Mouse (Mus musculus) spleen, postnatal 4 days (tissue): ENCODE measurements around the gene H2-M10.3.
"Not testable (repeated sequence)": the region's sequence is repeated elsewhere in the genome, so short reads cannot be mapped to it uniquely, and the experiment has no call there.

Experiments
- DNase-seq, 2 experiments: peaks; one replicate each; pipeline ENCODE4 v3.0.0; 2022; ENCODE audit warnings: low spot score in 2 of 2

H2-M10.3 gene

GRCm38 (mm10) chr17:36368317-36368716 lies at the start of gene H2-M10.3:
Gene H2-M10.3, minus strand, starts transcription at chr17:36368417.
- DNase-seq = not testable (repeated sequence)

GRCm38 (mm10) chr17:36417416-36417815 lies 49.2 kb upstream of the H2-M10.3 start:
- DNase-seq = no peak

GRCm38 (mm10) chr17:36415407-36415806 lies 47.2 kb upstream of the H2-M10.3 start:
- no peak for DNase-seq

GRCm38 (mm10) chr17:36414361-36414760 lies 46.1 kb upstream of the H2-M10.3 start:
- DNase-seq = no peak

GRCm38 (mm10) chr17:36389907-36390306 lies 21.7 kb upstream of the H2-M10.3 start:
- DNase-seq = no peak

- not testable (repeated sequence) for DNase-seq
These were observed 5.8 kb downstream of the H2-M10.3 start for GRCm38 (mm10) chr17:36362404-36362803.

GRCm38 (mm10) chr17:36357512-36357911 lies 10.7 kb downstream of the H2-M10.3 start:
- DNase-seq = peak in 1 of 2 experiments; percentile 22

- no peak for DNase-seq
These were observed 12.5 kb downstream of the H2-M10.3 start for GRCm38 (mm10) chr17:36355763-36356162.

GRCm38 (mm10) chr17:36355343-36355742 lies 12.9 kb downstream of the H2-M10.3 start:
- DNase-seq = not testable (repeated sequence)

- no peak for DNase-seq
These were observed 42.2 kb downstream of the H2-M10.3 start, which contains the start of gene H2-M10.1 for GRCm38 (mm10) chr17:36326055-36326454. Gene H2-M10.1, minus strand, starts transcription at chr17:36326155.

- no peak for DNase-seq
These were observed 52.4 kb downstream of the H2-M10.3 start for GRCm38 (mm10) chr17:36315689-36316253.

- DNase-seq = peak in 1 of 2 experiments; percentile 17
These were observed 53.1 kb downstream of the H2-M10.3 start for GRCm38 (mm10) chr17:36315041-36315688.
